Comparison of ENCODE assay signal across 31 mouse cellular contexts in genomic region chr3:121716480-121716879, GRCm38 (mm10). TPM values are rescaled to one million over a fixed set of nuclear protein-coding genes. Genes with fewer than 3 reads are reported as not detected.
DNase-seq lines count a peak whose midpoint lies in the region; ATAC-seq and TF ChIP-seq lines count a peak whose summit lies in the region.
"Had no signal": no experiment of that assay in that cellular context is flagged by ENCODE, and none has a peak within 500 bp of the region (broad histone marks: within the 10 kb centered on the region; RNA-seq: fewer than 3 reads in every experiment).

No protein-coding gene starts in this region.

- 84% methylated on average over 5 of the region's 5 CpGs for WGBS in heart, embryonic 10.5 days
- 79% methylated on average over 5 of the region's 5 CpGs for WGBS in limb, embryonic 14.5 days
- 89% methylated on average over 5 of the region's 5 CpGs for WGBS in limb, embryonic 10.5 days

- no peak for TF ChIP-seq CTCF in layer of hippocampus, adult 2 months (conservative IDR thresholded peaks at IDR 0.05)
- no peak for TF ChIP-seq CTCF in cortical plate, adult 2 months (IDR thresholded peaks at IDR 0.05; ENCODE audit: extremely low read depth, insufficient read depth, low read length)

- H3K9me3 ChIP-seq in heart, embryonic 10.5 days: no peaks in the 10 kb centered on the region
- H3K9me3 ChIP-seq in limb, embryonic 14.5 days (ENCODE audit: control insufficient read depth, low read length): no peaks in the 10 kb centered on the region
- H3K9me3 ChIP-seq in limb, embryonic 10.5 days (replicated peaks): no peaks in the 10 kb centered on the region
- H3K9me3 ChIP-seq: embryonic facial prominence, embryonic 10.5 days; embryonic facial prominence, embryonic 12.5 days; forebrain, embryonic 13.5 days; forebrain, embryonic 15.5 days; G1E had no signal

- no peak overlapping the region for H3K9ac ChIP-seq in limb, embryonic 14.5 days (ENCODE audit: low read depth, low read length, severe bottlenecking)
- H3K9ac ChIP-seq: embryonic facial prominence, embryonic 12.5 days; forebrain, embryonic 13.5 days; forebrain, embryonic 15.5 days; forebrain, postnatal 0 days had no signal

- peaks cover 4% of the 10 kb centered on the region; the same call in 1 of the 2 replicates for H3K27me3 ChIP-seq in heart, embryonic 10.5 days (ENCODE audit: insufficient read depth, poor library complexity, severe bottlenecking)
- peaks cover under 1% of the 10 kb centered on the region; the same call in 1 of the 2 replicates for H3K27me3 ChIP-seq in limb, embryonic 14.5 days (ENCODE audit: control insufficient read depth, insufficient read depth, low read length)
- peaks cover 6% of the 10 kb centered on the region for H3K27me3 ChIP-seq in limb, embryonic 10.5 days (ENCODE audit: low read depth, poor library complexity, severe bottlenecking)
- H3K27me3 ChIP-seq: CH12.LX; forebrain, embryonic 13.5 days; forebrain, embryonic 15.5 days; Patski had no signal

- no peak overlapping the region for H3K4me2 ChIP-seq in limb, embryonic 14.5 days (replicated peaks; ENCODE audit: low read depth, low read length, severe bottlenecking)
- H3K4me2 ChIP-seq: embryonic facial prominence, embryonic 12.5 days; forebrain, embryonic 13.5 days; forebrain, embryonic 15.5 days had no signal

- no peak overlapping the region for H3K4me3 ChIP-seq in heart, embryonic 10.5 days
- no peak overlapping the region for H3K4me3 ChIP-seq in layer of hippocampus, adult 2 months
- no peak overlapping the region for H3K4me3 ChIP-seq in limb, embryonic 14.5 days (replicated peaks; ENCODE audit: low read length)
- no peak overlapping the region for H3K4me3 ChIP-seq in limb, embryonic 10.5 days
- no peak overlapping the region for H3K4me3 ChIP-seq in cortical plate, adult 2 months (ENCODE audit: insufficient read depth, low read length)
- H3K4me3 ChIP-seq: embryonic facial prominence, embryonic 10.5 days; embryonic facial prominence, embryonic 12.5 days; forebrain, embryonic 13.5 days; forebrain, embryonic 15.5 days had no signal

- no peak for TF ChIP-seq POLR2A in limb, embryonic 14.5 days (IDR thresholded peaks at IDR 0.05; ENCODE audit: borderline replicate concordance, extremely low read depth, insufficient read depth, insufficient read length)
- no peak for TF ChIP-seq POLR2A in cortical plate, adult 2 months (IDR thresholded peaks at IDR 0.05; ENCODE audit: extremely low read depth, insufficient read depth, low read length)

- no peaks in the 10 kb centered on the region for H3K36me3 ChIP-seq in heart, embryonic 10.5 days
- H3K36me3 ChIP-seq in limb, embryonic 14.5 days (ENCODE audit: control insufficient read depth, insufficient read depth, low read length): no peaks in the 10 kb centered on the region
- no peaks in the 10 kb centered on the region for H3K36me3 ChIP-seq in limb, embryonic 10.5 days
- H3K36me3 ChIP-seq: embryonic facial prominence, embryonic 10.5 days; embryonic facial prominence, embryonic 12.5 days; forebrain, embryonic 15.5 days; G1E had no signal

- peak; percentile 27; the same call in 1 of the 2 replicates for ATAC-seq in limb, embryonic 14.5 days (ENCODE audit: low FRiP score, low read depth)
- ATAC-seq: activated CD4-positive, CD25-positive, alpha-beta regulatory T cell, adult 4 months; CD4-positive, CD25-positive, alpha-beta regulatory T cell, adult 4 months; forebrain, embryonic 13.5 days; forebrain, embryonic 15.5 days; Patski had no signal

- H3K4me1 ChIP-seq in heart, embryonic 10.5 days: peaks cover 36% of the 10 kb centered on the region
- H3K4me1 ChIP-seq in limb, embryonic 14.5 days (ENCODE audit: control insufficient read depth, insufficient read depth, low read length): peaks cover 16% of the 10 kb centered on the region; the same call in 1 of the 2 replicates
- H3K4me1 ChIP-seq in limb, embryonic 10.5 days: peaks cover 20% of the 10 kb centered on the region
- H3K4me1 ChIP-seq in cortical plate, adult 2 months (ENCODE audit: control insufficient read depth, insufficient read depth, low read length): no peaks in the 10 kb centered on the region; the same call in 1 of the 2 replicates

- peak; percentile 93 for DNase-seq in heart, adult 11 months
- DNase-seq in heart, embryonic 10.5 days (ENCODE audit: low spot score): no peak
- no peak for DNase-seq in layer of hippocampus, adult 2 months (ENCODE audit: low spot score in 2 of 2)
- DNase-seq in layer of hippocampus, adult 9-11 months: no peak
- DNase-seq in limb, embryonic 14.5 days (ENCODE audit: low spot score): no peak
- DNase-seq in limb, embryonic 10.5 days (ENCODE audit: low spot score): no peak
- DNase-seq in gastrocnemius, postnatal 25 days: no peak
- DNase-seq: adrenal gland, adult 2 months; adrenal gland, postnatal 14 days; adrenal gland, postnatal 36 days; B cell, adult 2 months; cerebellum, adult 11 months; cerebellum, adult 18-20 months; cerebellum, adult 8-10 months; cerebellum, adult 9-11 months; cerebellum, postnatal 14 days; cerebellum, postnatal 36 days had no signal

- H3K27ac ChIP-seq in heart, embryonic 10.5 days: no peak overlapping the region
- H3K27ac ChIP-seq in layer of hippocampus, adult 2 months: peak overlapping the region; percentile 82
- no peak overlapping the region for H3K27ac ChIP-seq in limb, embryonic 14.5 days (replicated peaks; ENCODE audit: low read depth, low read length)
- no peak overlapping the region for H3K27ac ChIP-seq in limb, embryonic 10.5 days
- H3K27ac ChIP-seq in cortical plate, adult 2 months (ENCODE audit: insufficient read depth, low read length): peak overlapping the region; percentile 36; the same call in 1 of the 2 replicates
- H3K27ac ChIP-seq: embryonic facial prominence, embryonic 10.5 days; embryonic facial prominence, embryonic 12.5 days; forebrain, embryonic 13.5 days; forebrain, embryonic 15.5 days had no signal

RNA-seq across cellular contexts. Expression of gene F3, which starts 6.9 kb away (rescaled TPM):
- 9.2 TPM in 2 replicates for polyA plus RNA-seq in heart, embryonic 10.5 days (2016; fragmentation: Nextera tagmentation; extraction: Ambion mirVana)
- total RNA-seq in layer of hippocampus, adult 2 months (2021): 10 to 100 TPM; 52.6 to 68.0 TPM
- polyA plus RNA-seq in limb, embryonic 14.5 days (2012; rRNA removed): 8.2 and 8.3 TPM in 2 replicates
- polyA plus RNA-seq in limb, embryonic 14.5 days (2014; fragmentation: Nextera tagmentation; extraction: Ambion mirVana): 14.0 and 16.5 TPM in 2 replicates
- 5.0 and 5.3 TPM in 2 replicates for polyA plus RNA-seq in limb, embryonic 10.5 days (2016; fragmentation: Nextera tagmentation; extraction: Ambion mirVana)
- polyA plus RNA-seq in cortical plate, adult 2 months (2012; rRNA removed): 76.7 and 88.6 TPM in 2 replicates
- 1 to 10 TPM; 4.3 to 6.1 TPM for total RNA-seq in gastrocnemius, postnatal 25 days (2021)
- total RNA-seq: G1E had no signal
- polyA plus RNA-seq: activated CD4-positive, CD25-positive, alpha-beta regulatory T cell, adult 4 months; CD4-positive, CD25-positive, alpha-beta regulatory T cell, adult 4 months; G1E had no signal

RNA-seq across cellular contexts. Expression of gene 4930432M17Rik, which starts 45.9 kb away (rescaled TPM):
- not detected in 2 replicates for polyA plus RNA-seq in heart, embryonic 10.5 days (2016; fragmentation: Nextera tagmentation; extraction: Ambion mirVana)
- not detected for total RNA-seq in layer of hippocampus, adult 2 months (2021)
- not detected in 2 replicates for polyA plus RNA-seq in limb, embryonic 14.5 days (2012; rRNA removed)
- polyA plus RNA-seq in limb, embryonic 14.5 days (2014; fragmentation: Nextera tagmentation; extraction: Ambion mirVana): not detected in 2 replicates
- not detected in 2 replicates for polyA plus RNA-seq in limb, embryonic 10.5 days (2016; fragmentation: Nextera tagmentation; extraction: Ambion mirVana)
- not detected in 2 replicates for polyA plus RNA-seq in cortical plate, adult 2 months (2012; rRNA removed)
- total RNA-seq in gastrocnemius, postnatal 25 days (2021): not detected
- total RNA-seq: adrenal gland, adult 2 months; adrenal gland, postnatal 14 days; adrenal gland, postnatal 36 days; CH12.LX; common myeloid progenitor, adult 5-6 weeks; forebrain, postnatal 0 days had no signal
- polyA plus RNA-seq: activated CD4-positive, CD25-positive, alpha-beta regulatory T cell, adult 4 months; adrenal gland, adult 2 months; CD4-positive, CD25-positive, alpha-beta regulatory T cell, adult 4 months; embryonic facial prominence, embryonic 10.5 days; embryonic facial prominence, embryonic 12.5 days; embryonic facial prominence, embryonic 14.5 days; forebrain, embryonic 11.5 days; forebrain, embryonic 13.5 days; forebrain, embryonic 15.5 days; forebrain, postnatal 0 days; G1E; Patski had no signal

Comparison
In these comparisons a context has a peak if more than half of its experiments do, and no peak if none do; other contexts are left out.
1. H3K27ac ChIP-seq: peak in layer of hippocampus, adult 2 months (single experiment) and cortical plate, adult 2 months (single experiment); none in heart, embryonic 10.5 days (single experiment), limb, embryonic 14.5 days (single experiment) and limb, embryonic 10.5 days (single experiment).